Mouse (Mus musculus): Measurements from ENCODE around the gene Noxo1.
"Not testable (repeated sequence)": the region's sequence is repeated elsewhere in the genome, so short reads cannot be mapped to it uniquely, and the experiment has no call there.

The Noxo1 gene

GRCm38 (mm10) chr17:24719494-24720222, 23.6 kb downstream of the Noxo1 start:
- peak; percentile 99 for DNase-seq (ENCODE audit: low read depth, low spot score)

- not testable (repeated sequence) for DNase-seq (ENCODE audit: low read depth, low spot score)
These were observed 24.6 kb downstream of the Noxo1 start for GRCm38 (mm10) chr17:24720616-24721015.

GRCm38 (mm10) chr17:24721383-24721955, 25.4 kb downstream of the Noxo1 start:
- DNase-seq (ENCODE audit: low read depth, low spot score), result not testable (repeated sequence)

GRCm38 (mm10) chr17:24722220-24722924, 26.3 kb downstream of the Noxo1 start:
- DNase-seq (ENCODE audit: low read depth, low spot score), result peak; percentile 49

- peak; percentile 54 for DNase-seq (ENCODE audit: low read depth, low spot score)
These were observed 27.3 kb downstream of the Noxo1 start for GRCm38 (mm10) chr17:24723122-24723880.

- DNase-seq (ENCODE audit: low read depth, low spot score), result peak; percentile 63
These were observed 27.8 kb downstream of the Noxo1 start for GRCm38 (mm10) chr17:24723881-24724180.

GRCm38 (mm10) chr17:24724184-24724583, 28.1 kb downstream of the Noxo1 start, which contains the start of gene Ndufb10:
TSS of gene Ndufb10 (minus strand) at chr17:24724478.
- peak; percentile 98 for DNase-seq (ENCODE audit: low read depth, low spot score)

GRCm38 (mm10) chr17:24725637-24726390, 29.8 kb downstream of the Noxo1 start:
- no peak for DNase-seq (ENCODE audit: low read depth, low spot score)

GRCm38 (mm10) chr17:24727618-24728017, 31.6 kb downstream of the Noxo1 start, which contains the start of gene Rpl3l:
TSS of gene Rpl3l (plus strand) at chr17:24727820.
- DNase-seq (ENCODE audit: low read depth, low spot score), result no peak

- no peak for DNase-seq (ENCODE audit: low read depth, low spot score)
These were observed 32.1 kb downstream of the Noxo1 start for GRCm38 (mm10) chr17:24728184-24728583.

GRCm38 (mm10) chr17:24729067-24729466, 33.0 kb downstream of the Noxo1 start:
- no peak for DNase-seq (ENCODE audit: low read depth, low spot score)

GRCm38 (mm10) chr17:24730787-24731186, 34.8 kb downstream of the Noxo1 start:
- no peak for DNase-seq (ENCODE audit: low read depth, low spot score)

GRCm38 (mm10) chr17:24732233-24732935, 36.4 kb downstream of the Noxo1 start:
- no peak for DNase-seq (ENCODE audit: low read depth, low spot score)

- DNase-seq (ENCODE audit: low read depth, low spot score), result peak; percentile 23
These were observed 37.5 kb downstream of the Noxo1 start for GRCm38 (mm10) chr17:24733434-24734050.

- peak; percentile 32 for DNase-seq (ENCODE audit: low read depth, low spot score)
These were observed 38.5 kb downstream of the Noxo1 start for GRCm38 (mm10) chr17:24734513-24734912.

- no peak for DNase-seq (ENCODE audit: low read depth, low spot score)
These were observed 39.4 kb downstream of the Noxo1 start for GRCm38 (mm10) chr17:24735446-24735845.

GRCm38 (mm10) chr17:24736330-24737051, 40.5 kb downstream of the Noxo1 start, which contains the start of gene Msrb1:
TSS of gene Msrb1 (plus strand) at chr17:24736642.
- DNase-seq (ENCODE audit: low read depth, low spot score), result peak; percentile 100

- DNase-seq (ENCODE audit: low read depth, low spot score), result peak; percentile 57
These were observed 41.2 kb downstream of the Noxo1 start for GRCm38 (mm10) chr17:24737135-24737810.

- no peak for DNase-seq (ENCODE audit: low read depth, low spot score)
These were observed 42.2 kb downstream of the Noxo1 start for GRCm38 (mm10) chr17:24738238-24738637.

Data from 3T3-L1 (cell line).